Mouse (Mus musculus) megakaryocyte progenitor cell, adult 5-6 weeks (primary cell): ENCODE results near the gene Slc22a15. TPM values are rescaled to one million over a fixed set of nuclear protein-coding genes. Genes with fewer than 3 reads are reported as not detected.
"Not testable (repeated sequence)": the region's sequence is repeated elsewhere in the genome, so short reads cannot be mapped to it uniquely, and the experiment has no call there.

Experiments
- ATAC-seq: replicated peaks from 2 replicates; pipeline ENCODE4 v1.8.0; 2016; ENCODE audit warnings: mild to moderate bottlenecking, moderate TSS enrichment, inconsistent platforms; ENCODE audit not compliant: poor library complexity
- total RNA-seq, 2 experiments: library from RNA; stranded (forward) in 1 of 2; stranded (reverse) in 1 of 2; fragments of 157-497, 149-512 nt in 1 of 2; fragments of 200-1000 nt in 1 of 2; gene quantifications; 2 replicates each; pipeline versions ENCODE4 v1.2.3 to v1.2.4; 2015 to 2017

Slc22a15 gene
- total RNA-seq, 2 experiments from 2014 or later, result 7.4 to 9.5 TPM

DNA sequence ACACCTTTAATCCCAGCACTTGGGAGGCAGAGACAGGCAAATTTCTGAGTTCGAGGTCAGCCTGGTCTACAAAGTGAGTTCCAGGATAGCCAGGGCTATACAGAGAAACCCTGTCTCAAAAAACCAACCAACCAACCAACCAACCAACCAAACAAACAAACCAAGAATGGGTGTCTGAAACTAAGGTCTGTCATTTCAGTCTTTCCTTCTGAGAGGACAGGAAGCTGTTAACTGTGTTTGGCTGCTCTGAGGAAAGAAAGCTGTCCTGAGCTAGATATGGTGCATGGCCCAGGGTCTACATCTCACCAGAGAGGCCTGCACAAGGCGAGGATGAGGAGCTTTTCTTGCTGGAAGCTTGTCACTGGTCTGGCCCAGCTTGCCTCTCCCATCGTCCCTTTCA is 103.5 kb downstream of the Slc22a15 start:
- ATAC-seq, result not testable (repeated sequence)

DNA sequence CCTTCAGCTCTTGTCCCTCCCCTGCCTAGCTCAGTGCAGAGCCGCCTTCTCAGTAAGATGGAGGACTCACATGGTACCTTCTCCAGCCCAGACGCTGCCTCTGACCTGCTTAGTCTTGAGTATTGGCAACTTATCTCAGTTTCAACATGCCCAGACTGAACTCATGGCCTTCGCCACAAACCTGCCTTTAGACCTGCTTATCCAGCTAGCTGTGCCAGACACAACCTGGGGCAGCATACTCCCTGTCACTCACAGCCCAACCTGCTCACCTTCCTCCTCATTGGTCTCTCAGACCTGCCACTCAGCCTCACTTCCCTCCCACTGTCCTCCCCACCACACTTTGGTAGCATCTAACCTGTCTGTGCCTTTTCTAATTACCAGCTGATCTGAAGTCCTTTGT is 108.2 kb downstream of the Slc22a15 start:
- no peak for ATAC-seq

DNA sequence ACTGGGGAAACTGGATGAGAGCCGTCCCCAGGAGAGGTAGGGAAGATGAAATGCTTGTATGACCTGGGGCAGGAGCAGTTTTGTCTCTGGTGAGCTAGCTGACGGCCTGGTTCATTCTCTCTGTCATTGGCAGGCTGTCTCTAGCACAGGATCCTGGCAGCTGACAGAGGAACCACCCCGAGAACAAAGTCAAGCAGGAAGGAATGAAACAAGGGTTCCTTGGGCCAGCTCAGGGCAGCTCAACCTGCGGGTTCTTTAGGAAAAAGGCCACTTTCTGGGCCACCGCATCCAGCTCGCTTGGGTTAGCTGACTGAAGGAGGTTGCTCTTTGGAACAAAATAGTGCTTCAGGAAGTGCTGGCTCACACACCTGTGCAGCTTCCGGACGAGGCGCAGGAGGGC is 109.5 kb downstream of the Slc22a15 start:
- no peak for ATAC-seq

DNA sequence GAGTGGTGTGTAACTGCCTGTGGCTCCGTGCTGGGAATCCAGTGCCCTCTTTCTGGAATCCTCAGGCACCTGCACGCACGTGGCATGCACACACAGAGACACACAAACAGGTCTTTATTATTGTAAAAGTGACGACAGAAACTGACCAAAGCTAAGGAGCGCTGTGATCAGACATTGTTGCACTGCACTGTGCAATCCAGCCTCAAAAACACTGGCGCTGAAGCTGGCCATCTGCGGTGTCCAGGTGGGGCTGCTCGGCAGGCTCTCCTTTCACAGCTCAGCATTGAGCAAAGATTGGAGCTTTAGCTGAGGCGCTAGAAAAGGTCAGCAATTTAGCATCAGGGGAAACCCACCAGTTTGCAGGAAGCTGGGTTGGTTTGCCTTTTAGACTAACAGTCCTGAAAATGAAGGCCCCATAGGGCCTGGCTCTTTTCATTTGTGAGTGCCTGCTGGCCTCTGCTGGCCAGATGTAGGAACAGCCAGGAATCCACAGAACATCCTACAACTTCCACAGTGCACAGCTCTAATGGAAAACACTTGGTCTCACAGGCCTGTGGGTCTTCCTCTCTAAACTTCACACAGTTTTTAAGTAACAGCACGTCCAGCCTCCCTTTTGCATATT is 111.8 kb downstream of the Slc22a15 start:
- ATAC-seq, result peak; percentile 95

DNA sequence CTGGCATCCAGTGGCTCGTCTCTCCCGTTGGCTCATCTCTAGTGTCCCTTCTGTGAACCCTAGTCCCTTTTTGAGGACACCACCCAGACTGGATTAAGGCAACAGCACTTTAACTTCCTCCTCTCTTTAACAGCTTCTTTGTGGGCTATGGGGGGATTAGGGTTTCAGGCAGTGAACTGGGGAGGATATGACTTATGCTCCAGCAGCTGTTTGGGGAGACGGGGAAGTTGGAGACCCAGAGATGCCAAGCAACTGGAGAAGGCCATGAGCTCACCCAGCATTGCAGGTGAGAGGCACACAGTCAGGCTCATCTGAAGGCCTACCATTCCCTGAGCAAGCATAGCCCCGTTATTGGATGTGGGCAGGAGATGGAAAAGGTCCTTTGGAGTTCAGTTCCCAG is 112.3 kb downstream of the Slc22a15 start:
- peak; percentile 39 for ATAC-seq

DNA sequence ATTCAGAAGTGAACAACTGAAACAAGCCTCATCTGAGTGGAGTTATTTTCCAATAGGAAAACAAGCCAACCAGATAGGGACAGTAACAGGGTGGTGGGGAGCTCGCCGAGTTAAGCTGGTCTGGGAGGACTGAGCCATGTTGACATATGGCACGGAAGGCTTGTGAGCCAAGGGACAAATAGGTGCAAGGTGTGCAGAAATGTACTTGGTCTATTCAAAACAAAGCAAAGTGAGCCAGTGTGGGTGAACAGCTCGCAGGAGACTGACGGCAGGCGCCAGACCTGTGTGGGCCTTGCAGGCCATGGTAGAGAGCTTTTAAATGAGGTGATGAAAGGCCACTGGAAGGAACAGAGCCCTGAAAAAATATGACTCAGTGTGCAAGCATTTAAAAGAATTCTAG is 116.6 kb downstream of the Slc22a15 start:
- ATAC-seq, result no peak

DNA sequence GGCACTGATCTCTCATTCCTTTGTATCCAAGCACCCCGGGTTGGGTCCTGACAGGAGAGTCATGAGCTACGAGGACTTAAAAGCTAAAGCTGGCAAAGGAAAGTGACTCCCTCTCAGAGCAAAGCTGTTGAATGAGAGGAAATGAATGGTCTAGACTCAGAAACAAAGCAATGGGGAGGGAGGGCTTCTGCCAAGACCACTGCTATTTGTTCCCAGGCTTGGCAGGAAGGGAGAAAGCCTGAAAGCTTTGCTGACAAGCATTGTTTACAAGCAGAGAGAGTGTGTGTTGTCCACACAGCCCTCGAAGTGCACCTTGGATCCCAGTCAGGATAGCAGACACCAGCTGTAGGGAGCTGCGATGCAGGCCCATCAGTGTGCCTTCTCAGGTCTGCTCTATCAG is 117.3 kb downstream of the Slc22a15 start:
- ATAC-seq, result no peak

DNA sequence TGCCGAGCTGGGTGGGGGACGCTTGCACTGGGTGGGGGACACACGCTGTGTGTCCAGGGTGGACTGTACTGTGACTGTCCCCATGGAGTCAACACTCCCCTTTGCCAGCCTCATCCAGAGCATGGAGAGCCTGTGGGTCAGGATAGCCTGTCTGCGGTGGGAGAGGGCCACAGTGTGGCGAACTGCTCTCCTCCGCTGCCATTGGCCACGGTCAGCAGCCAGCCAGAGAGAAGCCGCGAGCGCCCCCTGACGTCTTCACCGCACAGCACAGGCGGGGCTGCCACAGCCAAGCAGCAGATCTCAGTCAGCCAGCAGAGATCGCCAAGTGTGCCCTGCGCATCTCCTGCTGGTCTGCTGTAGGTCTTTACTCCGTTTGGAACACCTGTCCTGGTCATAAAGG is 118.1 kb downstream of the Slc22a15 start:
- ATAC-seq, result peak; percentile 99

Other genes with a start within 250 kb of the Slc22a15 start
- gene Mab21l3, start 75.5 kb downstream of the Slc22a15 start, total RNA-seq (2015), result not detected in 2 replicates
- gene Mab21l3, start 75.5 kb downstream of the Slc22a15 start, total RNA-seq (2017), result not detected in 2 replicates
- gene Nhlh2, start 85.6 kb upstream of the Slc22a15 start, total RNA-seq (2015), result not detected in 2 replicates
- gene Nhlh2, start 85.6 kb upstream of the Slc22a15 start, total RNA-seq (2017), result not detected in 2 replicates
- not detected in 2 replicates for gene Casq2, start 162.0 kb upstream of the Slc22a15 start, total RNA-seq (2015)
- not detected in 2 replicates for gene Casq2, start 162.0 kb upstream of the Slc22a15 start, total RNA-seq (2017)